Mouse (Mus musculus) erythroblast, adult 5-6 weeks (primary cell): ENCODE data around the gene Psenen. TPM values are rescaled to one million over a fixed set of nuclear protein-coding genes. Genes with fewer than 3 reads are reported as not detected.
A peak's percentile ranks its signal among the peaks of the same experiment; 100 is the strongest.

ENCODE experiments used
- ATAC-seq: replicated peaks from 2 replicates; pipeline ENCODE4 v1.8.0; 2016; ENCODE audit warnings: moderate number of reproducible peaks, mild to moderate bottlenecking, moderate TSS enrichment, inconsistent platforms; ENCODE audit not compliant: poor library complexity, low FRiP score, severe bottlenecking
- total RNA-seq, 2 experiments: library from RNA; stranded (forward) in 1 of 2; stranded (reverse) in 1 of 2; fragments of 150-400 nt in 1 of 2; fragments of 200-764, 138-1000 nt in 1 of 2; gene quantifications; 2 replicates each; pipeline versions ENCODE4 v1.2.3 to v1.2.4; 2015 to 2017; ENCODE audit warnings: low replicate concordance in 2 of 2

Gene Psenen
- total RNA-seq, 2 experiments from 2014 or later = 69.3 to 88.8 TPM

- peak; percentile 56 for ATAC-seq
Observed at GRCm38 (mm10) chr7:30589435-30590301, 26.2 kb upstream of the Psenen start.

GRCm38 (mm10) chr7:30588676-30589434 is 25.4 kb upstream of the Psenen start, which contains the start of gene Kmt2b:
TSS of gene Kmt2b (minus strand) at chr7:30588726.
- peak; percentile 88 for ATAC-seq

GRCm38 (mm10) chr7:30587842-30588667 is 24.6 kb upstream of the Psenen start:
- 0 out of 2 replicates have a peak, but pooled peaks have one; percentile 6 for ATAC-seq

- ATAC-seq = no peak
Observed at GRCm38 (mm10) chr7:30586455-30587020, 23.1 kb upstream of the Psenen start.

GRCm38 (mm10) chr7:30585170-30585569 is 21.7 kb upstream of the Psenen start:
- no peak for ATAC-seq

GRCm38 (mm10) chr7:30584339-30584738 is 20.9 kb upstream of the Psenen start:
- ATAC-seq = no peak

- ATAC-seq = no peak
Observed at GRCm38 (mm10) chr7:30581547-30581946, 18.1 kb upstream of the Psenen start.

GRCm38 (mm10) chr7:30579950-30580349 is 16.5 kb upstream of the Psenen start:
- ATAC-seq = no peak

- peak; percentile 89 for ATAC-seq
Observed at GRCm38 (mm10) chr7:30572969-30573368, 9.5 kb upstream of the Psenen start.

- ATAC-seq = peak; percentile 48
Observed at GRCm38 (mm10) chr7:30572389-30572788, 9.0 kb upstream of the Psenen start.

GRCm38 (mm10) chr7:30567555-30567954 is 4.1 kb upstream of the Psenen start:
- no peak for ATAC-seq

- ATAC-seq = no peak
Observed at GRCm38 (mm10) chr7:30566033-30566432, 2.6 kb upstream of the Psenen start.

GRCm38 (mm10) chr7:30564970-30565571 is 1.6 kb upstream of the Psenen start, which contains the start of gene Igflr1:
TSS of gene Igflr1 (plus strand) at chr7:30565427.
- no peak for ATAC-seq

- peak; percentile 16 for ATAC-seq
Observed at GRCm38 (mm10) chr7:30563906-30564280, 466 bp upstream of the Psenen start.

GRCm38 (mm10) chr7:30562526-30563116 is 806 bp downstream of the Psenen start:
- peak; percentile 17 for ATAC-seq

- no peak for ATAC-seq
Observed at GRCm38 (mm10) chr7:30560296-30560695, 3.1 kb downstream of the Psenen start.

- peak; percentile 71 for ATAC-seq
Observed at GRCm38 (mm10) chr7:30559443-30559954, 3.9 kb downstream of the Psenen start, which contains the start of gene Lin37. TSS of gene Lin37 (minus strand) at chr7:30559838.

- ATAC-seq = peak; percentile 50
Observed at GRCm38 (mm10) chr7:30558656-30559442, 4.6 kb downstream of the Psenen start.
